ENCODE assay signal across 8 mouse cellular contexts in genomic region chr11:77790286-77790685, GRCm38 (mm10). TPM values are rescaled to one million over a fixed set of nuclear protein-coding genes. Genes with fewer than 3 reads are reported as not detected.
DNase-seq lines count a peak whose midpoint lies in the region; ATAC-seq and TF ChIP-seq lines count a peak whose summit lies in the region.

No protein-coding gene starts in this region.

- H3K27me3 ChIP-seq in kidney, postnatal 0 days (ENCODE audit: insufficient read depth, low read length) = no peaks in the 10 kb centered on the region
- no peaks in the 10 kb centered on the region for H3K27me3 ChIP-seq in forebrain, embryonic 10.5 days (ENCODE audit: poor library complexity, severe bottlenecking)
- no peaks in the 10 kb centered on the region for H3K27me3 ChIP-seq in intestine, embryonic 16.5 days (replicated peaks; ENCODE audit: control insufficient read depth, insufficient read depth, low read length)

- intact Hi-C loops in left cerebral cortex, postnatal 14 days (cut with DNase I) = loop anchor here (5.0 kb wide), 2 partner anchors 53 to 103 kb away; partner anchors contain the start of gene Nufip2

- H3K4me2 ChIP-seq in kidney, postnatal 0 days (ENCODE audit: low read length) = no peak overlapping the region
- H3K4me2 ChIP-seq in intestine, embryonic 16.5 days (ENCODE audit: low read depth, low read length) = no peak overlapping the region

- 40% methylated on average over 9 of the region's 9 CpGs for WGBS in kidney, postnatal 0 days
- 57% methylated on average over 9 of the region's 9 CpGs for WGBS in forebrain, embryonic 10.5 days
- 28% methylated on average over 9 of the region's 9 CpGs for WGBS in intestine, embryonic 16.5 days
- 40% methylated on average over 9 of the region's 9 CpGs for WGBS in olfactory bulb, adult 2 months

- H3K9ac ChIP-seq in kidney, postnatal 0 days (ENCODE audit: low read depth, low read length) = 0 out of 2 replicates have a peak overlapping the region, but pooled peaks have one; percentile 38
- H3K9ac ChIP-seq in intestine, embryonic 16.5 days (ENCODE audit: low read depth, low read length) = peak overlapping the region; percentile 14; the same call in 1 of the 2 replicates

- H3K9me3 ChIP-seq in kidney, postnatal 0 days (replicated peaks; ENCODE audit: low read length) = no peaks in the 10 kb centered on the region
- H3K9me3 ChIP-seq in forebrain, embryonic 10.5 days = no peaks in the 10 kb centered on the region
- no peaks in the 10 kb centered on the region for H3K9me3 ChIP-seq in intestine, embryonic 16.5 days (ENCODE audit: control insufficient read depth, low read length)

- no peak for DNase-seq in kidney, postnatal 0 days (ENCODE audit: low spot score)
- no peak for DNase-seq in kidney, postnatal 36 days
- DNase-seq in forebrain, embryonic 10.5 days (ENCODE audit: extremely low spot score, low spot score) = no peak
- no peak for DNase-seq in layer of hippocampus, adult 18-20 months (ENCODE audit: low spot score in 2 of 2)
- DNase-seq in natural killer cell, adult 2 months (ENCODE audit: low spot score in 2 of 2) = no peak
- no peak for DNase-seq in left cerebral cortex, postnatal 14 days (ENCODE audit: low spot score in 2 of 2)

- no peak for TF ChIP-seq CTCF in kidney, postnatal 0 days (IDR thresholded peaks at IDR 0.05; ENCODE audit: low read depth)
- no peak for TF ChIP-seq CTCF in olfactory bulb, adult 2 months (IDR thresholded peaks at IDR 0.05; ENCODE audit: insufficient read depth, low read depth, low read length)

- H3K4me3 ChIP-seq in kidney, postnatal 0 days (replicated peaks; ENCODE audit: low read depth, low read length) = no peak overlapping the region
- no peak overlapping the region for H3K4me3 ChIP-seq in forebrain, embryonic 10.5 days
- H3K4me3 ChIP-seq in intestine, embryonic 16.5 days (ENCODE audit: low read length) = no peak overlapping the region
- H3K4me3 ChIP-seq in olfactory bulb, adult 2 months (ENCODE audit: insufficient read depth, low read depth, low read length) = no peak overlapping the region

- H3K4me1 ChIP-seq in kidney, postnatal 0 days (replicated peaks; ENCODE audit: insufficient read depth, low read length) = peaks cover 43% of the 10 kb centered on the region
- peaks cover 54% of the 10 kb centered on the region for H3K4me1 ChIP-seq in forebrain, embryonic 10.5 days
- peaks cover 45% of the 10 kb centered on the region for H3K4me1 ChIP-seq in intestine, embryonic 16.5 days (ENCODE audit: control insufficient read depth, insufficient read depth, low read length)
- H3K4me1 ChIP-seq in olfactory bulb, adult 2 months (ENCODE audit: control insufficient read depth, insufficient read depth, low read length) = peaks cover 45% of the 10 kb centered on the region

- no peak for ATAC-seq in kidney, postnatal 0 days (replicated peaks; ENCODE audit: low FRiP score, low read depth)
- ATAC-seq in intestine, embryonic 16.5 days = no peak

- H3K36me3 ChIP-seq in kidney, postnatal 0 days (ENCODE audit: insufficient read depth, low read length) = no peaks in the 10 kb centered on the region
- no peaks in the 10 kb centered on the region; the same call in 1 of the 2 replicates for H3K36me3 ChIP-seq in forebrain, embryonic 10.5 days (replicated peaks)
- H3K36me3 ChIP-seq in intestine, embryonic 16.5 days (ENCODE audit: control insufficient read depth, insufficient read depth, low read length) = no peaks in the 10 kb centered on the region

- peak overlapping the region; percentile 86 for H3K27ac ChIP-seq in kidney, postnatal 0 days
- peak overlapping the region; percentile 80 for H3K27ac ChIP-seq in forebrain, embryonic 10.5 days
- peak overlapping the region; percentile 62 for H3K27ac ChIP-seq in intestine, embryonic 16.5 days (ENCODE audit: low read length)
- H3K27ac ChIP-seq in olfactory bulb, adult 2 months (ENCODE audit: insufficient read depth, low read depth, low read length) = peak overlapping the region; percentile 76

- no peak for TF ChIP-seq POLR2A in olfactory bulb, adult 2 months (IDR thresholded peaks at IDR 0.05; ENCODE audit: insufficient read depth, low read depth, low read length)

RNA-seq across cellular contexts. Expression of gene Gm10277, which starts 2.7 kb away (rescaled TPM):
- polyA plus RNA-seq in kidney, postnatal 0 days (2015; fragmentation: Nextera tagmentation; extraction: Ambion mirVana) = 0.34 and 0.40 TPM in 2 replicates
- polyA plus RNA-seq in forebrain, embryonic 10.5 days (2016; fragmentation: Nextera tagmentation; extraction: Ambion mirVana) = 0.92 and 1.2 TPM in 2 replicates
- polyA plus RNA-seq in intestine, embryonic 16.5 days (2015; fragmentation: Nextera tagmentation; extraction: Ambion mirVana) = 0.89 and 1.0 TPM in 2 replicates
- not detected in 2 replicates for polyA plus RNA-seq in olfactory bulb, adult 2 months (2012; ENCODE audit: insufficient read depth, insufficient read length, low replicate concordance, missing spikeins)
- total RNA-seq in layer of hippocampus, adult 18-20 months (2021) = not detected
- total RNA-seq in left cerebral cortex, postnatal 14 days (2021) = not detected

RNA-seq across cellular contexts. Expression of gene Myo18a, which starts 27.2 kb away (rescaled TPM):
- polyA plus RNA-seq in kidney, postnatal 0 days (2015; fragmentation: Nextera tagmentation; extraction: Ambion mirVana) = 26.5 and 27.7 TPM in 2 replicates
- 25.9 and 26.4 TPM in 2 replicates for polyA plus RNA-seq in forebrain, embryonic 10.5 days (2016; fragmentation: Nextera tagmentation; extraction: Ambion mirVana)
- 31.2 and 31.8 TPM in 2 replicates for polyA plus RNA-seq in intestine, embryonic 16.5 days (2015; fragmentation: Nextera tagmentation; extraction: Ambion mirVana)
- 284 TPM in 1 of 2 replicates, not detected in the other for polyA plus RNA-seq in olfactory bulb, adult 2 months (2012; ENCODE audit: insufficient read depth, insufficient read length, low replicate concordance, missing spikeins)
- total RNA-seq in layer of hippocampus, adult 18-20 months (2021) = 100 to 1,000 TPM; 130 to 137 TPM
- total RNA-seq in left cerebral cortex, postnatal 14 days (2021) = 100 to 1,000 TPM; 151 to 169 TPM
